Mouse (Mus musculus) T-helper 1 cell (primary cell): ENCODE results near the gene Gm2016.
"Not testable (repeated sequence)": the region's sequence is repeated elsewhere in the genome, so short reads cannot be mapped to it uniquely, and the experiment has no call there.

Experiments
- in situ Hi-C: fragments of 300-600 bp; cut with MboI, MseI; formaldehyde crosslinking; loops from one replicate; pipeline ENCODE4 v1.15.1; 2025; ENCODE audit warnings: high pct_unique_total_duplicates

Gm2016 gene

GRCm38 (mm10) chr12:87873772-87874171, at the start of gene Gm2016:
Gene Gm2016, plus strand, starts transcription at chr12:87874072.
- in situ Hi-C loops = not testable (repeated sequence)

GRCm38 (mm10) chr12:87842239-87842638, 31.6 kb upstream of the Gm2016 start, which contains the start of gene Gm2001:
Gene Gm2001, minus strand, starts transcription at chr12:87842339.
- in situ Hi-C loops = not testable (repeated sequence)

- in situ Hi-C loops = not testable (repeated sequence)
Measured at GRCm38 (mm10) chr12:87850657-87851056, 23.2 kb upstream of the Gm2016 start.

- in situ Hi-C loops = loop anchor here (5.0 kb wide), 1 partner anchor 204 kb away; no protein-coding TSS in a partner anchor
Measured at GRCm38 (mm10) chr12:87856067-87856466, 17.8 kb upstream of the Gm2016 start.

GRCm38 (mm10) chr12:87861740-87862692, 11.9 kb upstream of the Gm2016 start:
- in situ Hi-C loops = not testable (repeated sequence)

GRCm38 (mm10) chr12:87863638-87864037, 10.2 kb upstream of the Gm2016 start:
- in situ Hi-C loops = not testable (repeated sequence)

GRCm38 (mm10) chr12:87864048-87864447, 9.8 kb upstream of the Gm2016 start:
- in situ Hi-C loops = not testable (repeated sequence)

- in situ Hi-C loops = loop anchor here (10.0 to 25.0 kb wide), 2 partner anchors 108 to 270 kb away; partner anchors contain the start of genes Gm21319 and Gm21936
Measured at GRCm38 (mm10) chr12:87895070-87895469, 21.2 kb downstream of the Gm2016 start, which contains the start of gene Gm2022. Gene Gm2022, plus strand, starts transcription at chr12:87895370.

GRCm38 (mm10) chr12:87919721-87920120, 45.8 kb downstream of the Gm2016 start, which contains the start of gene Gm2035:
Gene Gm2035, minus strand, starts transcription at chr12:87919857.
- in situ Hi-C loops = loop anchor here (10.0 kb wide), 1 partner anchor 235 kb away; no protein-coding TSS in a partner anchor
